Mouse (Mus musculus) gastrocnemius, postnatal 4 days (tissue): ENCODE results near the gene Tank. TPM values are rescaled to one million over a fixed set of nuclear protein-coding genes. Genes with fewer than 3 reads are reported as not detected.

Experiments
- DNase-seq, 2 experiments: peaks; one replicate each; pipeline ENCODE4 v3.0.0; 2021 to 2022; ENCODE audit warnings: low spot score in 2 of 2, mixed read lengths in 2 of 2
- total RNA-seq, 2 experiments: library from RNA; stranded (reverse); gene quantifications; 2 replicates each; pipeline ENCODE4 v1.2.3; 2021

The Tank gene
- total RNA-seq, 2 experiments from 2014 or later, result 17.5 to 22.0 TPM

GRCm38 (mm10) chr2:61655046-61655381 is 76.6 kb downstream of the Tank start:
- DNase-seq, result no peak

DNA sequence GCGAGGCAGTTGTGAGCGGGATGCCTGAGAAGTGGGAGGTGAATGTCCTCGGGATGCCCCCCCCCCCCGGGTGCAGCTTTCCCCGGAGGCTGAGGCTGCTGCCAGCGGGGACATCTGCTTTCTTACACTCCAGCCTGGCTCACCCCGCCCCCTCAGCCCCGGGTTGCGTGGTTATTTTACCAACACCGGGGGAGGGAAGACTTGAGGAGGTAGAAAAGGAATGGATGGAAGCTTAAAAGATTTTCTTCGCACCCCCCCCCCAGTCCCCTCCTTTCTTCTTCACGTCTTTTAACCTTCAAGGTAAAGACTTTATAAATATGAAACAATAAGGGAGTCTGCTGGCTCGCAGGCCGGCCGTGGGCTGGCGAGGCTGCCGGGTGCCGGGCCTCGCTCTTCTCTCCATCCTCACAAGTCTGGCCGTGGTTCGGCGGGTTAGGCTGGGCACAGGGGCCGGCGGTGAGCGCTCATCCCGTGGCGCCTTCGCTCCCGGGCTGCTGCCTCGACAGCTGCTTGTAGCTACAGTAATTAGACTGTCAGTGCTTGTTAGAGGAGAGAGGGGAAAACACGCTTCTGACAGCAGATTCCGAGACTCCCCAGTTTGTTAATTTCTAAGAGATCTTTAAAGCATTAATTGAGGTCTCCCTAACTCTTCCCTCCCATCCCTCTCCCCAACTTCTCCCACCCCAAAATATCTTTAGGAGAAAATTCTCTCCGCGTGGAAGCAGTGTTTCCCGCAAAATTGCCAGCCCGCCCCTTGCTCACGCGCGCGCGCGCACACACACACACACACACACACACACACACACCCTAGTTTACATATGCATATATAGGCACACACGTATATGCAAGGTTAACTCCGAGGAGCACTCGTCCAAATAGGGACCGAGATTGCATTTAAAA is 77.2 kb downstream of the Tank start:
- peak; percentile 25 to 43 for DNase-seq

DNA sequence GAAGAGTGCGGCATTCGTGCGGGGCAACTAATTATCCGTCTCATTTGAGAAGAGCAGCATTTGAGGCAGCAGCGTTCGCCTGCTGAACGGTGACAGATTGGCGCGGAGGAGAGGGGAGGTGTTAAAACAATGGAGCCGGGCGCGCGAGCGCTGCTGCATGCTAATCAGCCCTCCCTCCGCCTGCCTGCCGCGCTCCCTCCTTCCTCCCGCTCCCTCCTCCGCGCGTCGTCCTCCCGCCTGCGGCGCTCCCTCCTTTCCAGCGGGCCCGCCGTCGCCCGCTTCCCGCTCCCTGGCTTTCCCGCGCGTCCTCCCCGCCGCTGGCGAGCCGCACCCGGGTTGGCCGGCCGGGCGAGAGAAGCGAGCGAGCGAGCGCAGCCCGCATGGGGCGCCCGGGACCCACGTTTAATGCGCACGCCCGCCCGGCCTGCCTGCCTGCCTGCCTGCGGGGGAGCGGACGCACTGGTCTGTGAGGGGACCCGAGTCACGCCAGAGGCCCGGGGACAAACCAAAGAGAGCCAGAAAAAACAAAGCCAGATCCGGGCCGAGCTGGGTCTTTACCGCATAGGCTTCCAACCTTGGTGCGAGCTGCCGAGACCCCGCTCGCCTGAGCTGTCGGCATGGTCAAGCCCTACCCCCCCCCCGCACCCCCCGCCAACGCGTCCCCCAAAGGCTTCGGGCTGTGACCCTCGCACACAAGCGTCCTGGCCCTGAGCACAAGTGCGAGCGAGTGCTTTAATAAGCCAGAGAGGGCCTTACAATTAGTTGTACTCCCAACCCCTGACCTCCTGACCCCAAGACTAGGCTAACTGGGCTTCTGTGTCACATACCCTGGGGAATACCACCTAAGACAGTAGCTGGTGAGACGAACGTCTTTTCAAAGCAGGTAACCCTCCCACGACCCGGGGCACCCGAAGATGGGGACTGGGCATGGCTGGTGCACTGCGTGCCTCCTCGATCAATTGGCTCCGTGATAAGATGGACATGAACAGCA is 78.3 kb downstream of the Tank start:
- DNase-seq, result peak; percentile 31 to 48

- DNase-seq, result no peak
Measured at GRCm38 (mm10) chr2:61659254-61659653, 80.9 kb downstream of the Tank start.

- no peak for DNase-seq
Measured at GRCm38 (mm10) chr2:61662833-61663232, 84.4 kb downstream of the Tank start.

DNA sequence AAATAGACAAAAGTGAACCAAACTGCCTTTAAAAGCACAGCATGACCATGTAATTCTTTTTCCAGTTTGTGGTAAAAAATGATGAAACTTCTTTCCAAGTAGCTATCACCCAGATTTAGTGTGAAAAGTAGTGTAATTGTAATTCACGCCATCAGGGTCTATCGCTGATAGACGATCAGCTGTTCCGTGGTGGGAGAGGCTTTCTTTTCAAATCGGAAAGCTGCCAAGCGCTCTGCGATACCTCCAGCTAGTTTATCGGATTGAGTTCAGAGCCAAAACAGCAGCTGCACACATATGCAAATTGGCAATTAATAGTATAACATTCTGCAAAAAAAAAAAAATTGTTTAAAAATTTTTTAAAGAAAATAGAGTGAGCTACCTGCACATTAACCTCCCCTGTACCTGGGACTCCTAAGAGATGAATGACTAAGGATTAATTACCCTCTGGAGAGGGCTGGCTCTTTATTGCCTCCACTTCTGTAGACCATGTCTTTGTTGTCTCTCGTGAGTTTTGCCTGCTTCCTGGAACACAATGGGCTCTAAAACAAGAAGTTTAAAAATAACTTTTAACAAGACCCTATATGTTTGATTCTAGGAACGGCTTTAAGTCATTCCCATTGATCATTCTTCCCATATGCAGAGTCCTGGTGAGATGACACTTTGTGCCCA is 85.3 kb downstream of the Tank start:
- DNase-seq, result no peak

DNA sequence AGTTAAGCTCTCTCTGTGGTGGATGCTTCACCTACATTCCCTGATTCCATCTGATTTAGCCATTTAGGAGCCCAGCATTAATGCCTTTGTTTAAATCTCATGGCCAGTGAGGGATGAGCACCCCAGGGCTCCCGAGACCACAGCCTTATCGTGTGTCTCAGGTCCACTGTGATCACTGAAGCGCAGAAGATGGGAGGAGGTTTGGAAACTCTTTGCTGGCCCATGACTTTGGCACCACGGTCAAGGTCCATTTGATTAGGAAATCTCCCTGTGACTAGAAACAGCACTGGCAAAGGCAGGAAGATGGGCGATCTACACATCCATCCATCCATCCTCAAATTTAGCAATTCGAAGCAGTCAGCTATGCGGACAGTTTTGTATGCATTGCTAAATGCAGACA is 89.0 kb downstream of the Tank start:
- DNase-seq, result no peak

GRCm38 (mm10) chr2:61668260-61668659 is 89.9 kb downstream of the Tank start:
- DNase-seq, result no peak

DNA sequence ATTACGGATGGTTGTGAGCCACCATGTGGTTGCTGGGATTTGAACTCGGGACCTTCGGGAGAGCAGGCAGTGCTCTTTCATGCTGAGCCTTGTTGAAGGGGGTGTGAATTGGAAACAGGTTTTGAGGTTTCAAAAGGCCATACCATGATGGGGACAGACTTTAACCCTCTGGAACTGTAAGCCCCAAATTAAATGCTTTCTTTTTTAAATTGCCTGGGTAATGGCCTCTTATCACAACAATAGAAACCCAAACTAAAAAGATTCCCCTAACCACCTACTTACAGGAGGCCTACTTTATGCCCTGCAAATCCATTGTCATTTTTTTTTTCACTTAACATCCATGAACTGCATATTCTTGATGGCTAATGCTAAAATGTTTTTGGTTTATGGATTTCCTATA is 96.2 kb downstream of the Tank start:
- DNase-seq, result no peak

DNA sequence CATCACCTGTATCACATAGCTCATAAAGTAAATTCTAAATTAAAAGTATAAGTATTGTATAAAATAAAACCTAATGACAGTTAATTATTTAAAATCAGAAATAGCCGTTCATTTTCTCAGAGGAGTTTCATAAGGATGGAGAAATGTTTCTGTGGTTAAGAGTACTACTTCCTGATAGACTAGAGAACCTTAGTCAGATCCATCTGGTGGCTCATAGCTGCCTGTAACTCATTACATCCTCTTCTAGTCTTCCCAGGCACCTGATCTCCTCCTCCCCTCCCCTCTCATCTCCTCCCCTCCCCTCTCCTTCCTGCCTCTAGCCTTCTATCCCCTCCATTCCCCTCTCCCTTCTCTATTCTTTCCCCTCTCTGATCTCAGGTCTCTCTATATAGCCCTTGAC is 103.2 kb downstream of the Tank start:
- no peak for DNase-seq

DNA sequence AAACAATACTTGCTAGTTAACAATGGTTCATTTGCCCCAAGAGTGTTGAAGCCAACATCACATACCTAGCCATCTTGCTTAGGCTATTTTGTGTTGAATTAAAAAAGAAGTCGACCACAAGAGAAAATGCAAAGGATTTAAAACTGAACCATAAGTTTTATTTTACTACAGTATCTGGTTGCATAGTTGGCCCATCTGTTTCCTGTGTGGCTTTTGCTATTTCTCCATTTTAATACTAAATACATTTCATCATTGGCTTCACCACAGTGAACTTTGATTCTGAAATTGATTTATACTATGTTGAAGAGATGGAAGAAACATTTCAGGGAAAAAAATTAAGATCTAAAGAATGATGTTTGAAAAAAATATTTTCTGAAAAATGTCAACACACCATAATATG is 108.1 kb downstream of the Tank start:
- DNase-seq, result no peak

GRCm38 (mm10) chr2:61689086-61689485 is 110.7 kb downstream of the Tank start:
- DNase-seq, result no peak

Other genes with a start within 250 kb of the Tank start
- 100 to 1,000 TPM in 1 of 2 experiments, 10 to 100 TPM in 1; 84.8 to 104 TPM for gene Psmd14, start 133.1 kb downstream of the Tank start, total RNA-seq
- gene Tbr1, start 224.3 kb downstream of the Tank start, total RNA-seq, result under 1 TPM; 0.36 to 0.49 TPM